Mouse (Mus musculus) heart, adult 2 months (tissue): ENCODE measurements around the gene Ppme1. TPM values are rescaled to one million over a fixed set of nuclear protein-coding genes. Genes with fewer than 3 reads are reported as not detected.

Source experiments
- DNase-seq, 2 experiments: peaks; one replicate each; pipeline ENCODE4 v3.0.0; 2021
- H3K27ac ChIP-seq: fragments of 200-600 bp; 2 replicates; pipeline ENCODE4 v1.8.1; 2022
- H3K27me3 ChIP-seq: fragments of 200-500 bp; 2 replicates; pipeline ENCODE4 v1.6.1; 2012; ENCODE audit warnings: mild to moderate bottlenecking, low read length, inconsistent platforms, mixed read lengths; ENCODE audit not compliant: control insufficient read depth, insufficient read depth
- H3K36me3 ChIP-seq: fragments of 200-500 bp; 2 replicates; pipeline ENCODE4 v1.6.1; 2012; ENCODE audit warnings: low read length, inconsistent platforms; ENCODE audit not compliant: control insufficient read depth, insufficient read depth
- H3K4me1 ChIP-seq: fragments of 200-500 bp; 2 replicates; pipeline ENCODE4 v1.6.1; 2011; ENCODE audit warnings: low read length; ENCODE audit not compliant: control insufficient read depth, insufficient read depth
- H3K4me3 ChIP-seq: fragments of 200-600 bp; 2 replicates; pipeline ENCODE4 v1.8.1; 2022
- H3K79me2 ChIP-seq: fragments of 200-500 bp; replicated peaks from 2 replicates; pipeline ENCODE4 v1.6.1; 2012; ENCODE audit warnings: mild to moderate bottlenecking, inconsistent platforms, low read length, moderate library complexity, mixed read lengths; ENCODE audit not compliant: control insufficient read depth, insufficient read depth
- H3K9ac ChIP-seq: fragments of 200-500 bp; 2 replicates; pipeline ENCODE4 v1.6.1; 2012; ENCODE audit warnings: low read depth, mild to moderate bottlenecking, control low read depth, inconsistent platforms, low read length, mixed read lengths
- CTCF ChIP-seq: fragments of 200-600 bp; IDR thresholded peaks from 2 replicates; pipeline ENCODE4 v1.8.1; 2022; ENCODE audit warnings: antibody characterized with exemption, mild to moderate bottlenecking, moderate library complexity
- EP300 ChIP-seq: fragments of 200-500 bp; IDR thresholded peaks from 2 replicates; pipeline ENCODE4 v1.6.1; 2011; ENCODE audit warnings: low read depth, low read length, control low read depth; ENCODE audit not compliant: insufficient read depth
- POLR2A ChIP-seq: fragments of 200-500 bp; IDR thresholded peaks from 2 replicates; pipeline ENCODE4 v1.6.1; 2011; ENCODE audit warnings: mild to moderate bottlenecking, low read depth, low read length, control low read depth; ENCODE audit not compliant: insufficient read depth
- WGBS: fragments of 180-500 bp; shearing (Covaris S2); methylation state at CpG from one replicate; pipeline ENCODE4 v1.1.7; 2018; 5-methylcytosine and 5-hydroxymethylcytosine counted together
- intact Hi-C: fragments of 180-260 bp; cut with DNase I; formaldehyde crosslinking; loops from one replicate; pipeline ENCODE4 v1.15.1; 2025
- polyA plus RNA-seq: library from polyadenylated mRNA; depleted of rRNA; stranded (reverse); fragments of >200 nt; gene quantifications from 2 replicates; pipeline ENCODE4 v1.2.3, GENCODE M21; 2012
- total RNA-seq, 2 experiments: library from RNA; stranded (reverse); gene quantifications; 2 replicates each; pipeline ENCODE4 v1.2.3; 2021

Ppme1 gene
- total and polyA plus RNA-seq, 3 experiments = 32.5 to 80.7 (median 35.8) TPM

DNA sequence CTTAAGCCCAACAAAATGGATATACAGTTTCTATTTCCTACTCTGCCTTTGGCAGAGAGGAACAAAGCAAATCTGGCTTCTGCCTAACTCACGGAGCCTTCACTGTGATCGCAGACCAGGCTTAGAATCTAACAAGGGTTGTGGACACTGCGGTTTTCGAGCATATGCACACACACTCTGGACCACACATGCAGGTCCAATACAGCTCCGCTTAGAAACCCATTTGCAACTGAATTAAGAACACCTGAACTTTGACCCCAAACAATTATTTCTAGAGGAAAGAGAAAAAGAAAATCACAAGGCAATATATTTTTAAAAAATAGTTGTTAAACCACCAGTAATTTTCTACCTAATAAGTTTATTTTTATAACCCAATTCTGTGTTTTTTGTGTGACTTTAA is 15.8 kb downstream of the Ppme1 start:
- intact Hi-C loops = no loop called here
- no peaks in the 10 kb centered on the region for H3K27me3 ChIP-seq
- TF ChIP-seq POLR2A (no peak), CTCF (no peak), EP300 (no peak)
- H3K36me3 ChIP-seq = peaks cover 3% of the 10 kb centered on the region
- no peak overlapping the region for H3K27ac ChIP-seq
- no peaks in the 10 kb centered on the region for H3K79me2 ChIP-seq
- H3K4me3 ChIP-seq = no peak overlapping the region
- peaks cover 2% of the 10 kb centered on the region for H3K4me1 ChIP-seq
- WGBS = 80% methylated on average over 5 of the region's 5 CpGs
- H3K9ac ChIP-seq = no peak overlapping the region
- no peak for DNase-seq

DNA sequence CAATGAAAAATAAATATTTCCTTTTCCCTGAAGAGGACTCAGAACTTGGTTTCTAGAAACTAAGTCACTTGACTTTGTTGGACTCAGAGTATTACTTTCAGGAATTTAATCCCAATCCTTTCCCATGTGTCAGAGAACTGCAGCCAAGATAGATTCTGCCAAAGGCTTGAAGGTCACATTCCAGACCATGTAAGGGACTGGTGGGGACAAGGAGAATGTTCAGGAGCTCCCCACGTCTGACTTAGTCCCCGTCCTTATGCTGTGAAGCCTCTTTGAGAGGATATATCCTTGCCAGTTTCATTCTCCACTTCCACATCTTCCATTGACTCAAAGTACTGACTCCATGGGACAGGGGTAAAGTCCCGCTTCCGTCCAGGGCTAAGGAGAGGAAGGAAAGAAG is 17.1 kb downstream of the Ppme1 start:
- Histone ChIP-seq H3K27ac (peak overlapping the region; percentile 47), H3K4me1 (peaks cover 2% of the 10 kb centered on the region), H3K36me3 (peaks cover 3% of the 10 kb centered on the region), H3K79me2 (no peaks in the 10 kb centered on the region), H3K27me3 (no peaks in the 10 kb centered on the region), H3K4me3 (no peak overlapping the region), H3K9ac (no peak overlapping the region)
- DNase-seq = peak in 1 of 2 experiments; percentile 11
- 56% methylated on average over 4 of the region's 4 CpGs for WGBS
- intact Hi-C loops = no loop called here
- TF ChIP-seq POLR2A (no peak), EP300 (no peak), CTCF (no peak)

DNA sequence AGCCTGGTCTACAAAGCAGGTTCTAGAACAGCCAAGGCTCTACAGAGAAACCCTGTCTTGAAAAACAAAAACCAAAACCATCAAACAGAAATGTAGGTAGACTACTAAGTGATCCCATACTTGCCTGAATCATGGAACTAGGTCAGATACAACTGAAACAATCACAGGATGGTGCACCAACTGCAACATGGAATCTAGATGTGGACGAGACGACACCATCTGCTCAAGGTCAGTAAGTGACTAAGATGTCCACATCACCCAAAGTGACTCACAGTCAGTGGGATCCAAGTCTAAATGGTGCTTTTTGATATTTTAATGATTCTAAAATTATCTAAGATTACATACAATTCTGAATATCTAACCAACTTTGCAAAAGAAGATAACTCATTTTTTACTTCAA is 36.2 kb downstream of the Ppme1 start:
- TF ChIP-seq POLR2A = no peak
- TF ChIP-seq EP300 = no peak
- no peak for TF ChIP-seq CTCF
- intact Hi-C loops = no loop called here
- H3K36me3 ChIP-seq = no peaks in the 10 kb centered on the region; the same call in 1 of the 2 replicates
- H3K79me2 ChIP-seq = no peaks in the 10 kb centered on the region
- no peaks in the 10 kb centered on the region for H3K27me3 ChIP-seq
- no peak for DNase-seq
- no peak overlapping the region for H3K4me3 ChIP-seq
- H3K27ac ChIP-seq = no peak overlapping the region
- 95% methylated on average over 2 of the region's 2 CpGs for WGBS
- H3K9ac ChIP-seq = no peak overlapping the region
- H3K4me1 ChIP-seq = no peaks in the 10 kb centered on the region

DNA sequence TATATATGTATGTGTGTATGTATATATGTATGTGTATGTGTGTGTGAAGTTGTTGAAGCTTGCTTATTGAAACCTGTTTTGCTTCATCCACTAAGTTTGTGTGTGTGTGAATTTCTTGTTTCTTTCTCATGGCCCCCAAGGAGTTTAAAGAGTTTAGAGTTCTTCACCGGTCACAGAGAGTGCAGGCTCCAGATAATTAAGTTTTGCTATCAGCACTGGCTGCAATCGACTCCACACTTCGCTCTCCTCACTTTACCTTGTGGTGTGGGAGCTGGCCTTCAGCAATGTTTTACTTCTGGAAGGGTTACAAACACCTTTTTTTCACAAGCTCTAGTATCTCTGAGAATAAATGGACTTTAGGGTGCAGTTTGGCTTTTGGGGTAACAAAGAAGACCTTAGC is 40.8 kb downstream of the Ppme1 start:
- Histone ChIP-seq H3K27ac (no peak overlapping the region), H3K79me2 (no peaks in the 10 kb centered on the region), H3K27me3 (no peaks in the 10 kb centered on the region), H3K9ac (no peak overlapping the region), H3K4me1 (no peaks in the 10 kb centered on the region), H3K4me3 (no peak overlapping the region), H3K36me3 (no peaks in the 10 kb centered on the region)
- intact Hi-C loops = no loop called here
- no peak for DNase-seq
- no peak for TF ChIP-seq POLR2A
- no peak for TF ChIP-seq CTCF
- TF ChIP-seq EP300 = no peak
- WGBS = 80% methylated on average over 3 of the region's 3 CpGs

DNA sequence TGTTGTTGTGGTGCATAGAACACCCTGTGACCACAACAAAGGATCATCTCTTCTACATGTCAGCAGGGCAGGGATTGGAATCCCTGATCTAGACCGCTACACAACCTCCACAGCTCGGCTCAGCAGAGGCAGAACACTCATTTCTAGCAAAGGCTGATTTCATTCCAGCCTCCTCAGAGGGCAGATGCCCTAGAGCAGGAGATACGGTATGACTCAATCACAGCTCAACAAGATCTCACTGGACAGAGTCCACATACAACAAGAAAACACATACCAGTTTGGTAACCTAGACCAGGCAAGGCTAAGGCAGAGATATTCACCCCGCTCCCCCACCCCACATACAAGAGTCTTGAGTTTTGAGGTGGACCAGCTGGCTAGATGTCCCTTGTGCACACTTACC is 43.5 kb downstream of the Ppme1 start:
- Histone ChIP-seq H3K4me3 (no peak overlapping the region), H3K27me3 (no peaks in the 10 kb centered on the region), H3K9ac (no peak overlapping the region), H3K4me1 (no peaks in the 10 kb centered on the region), H3K79me2 (no peaks in the 10 kb centered on the region), H3K36me3 (no peaks in the 10 kb centered on the region), H3K27ac (no peak overlapping the region)
- TF ChIP-seq POLR2A (no peak), CTCF (no peak), EP300 (no peak)
- WGBS = 75% methylated on average over 4 of the region's 4 CpGs
- intact Hi-C loops = no loop called here
- no peak for DNase-seq

- no peaks in the 10 kb centered on the region for H3K79me2 ChIP-seq
- no peak for DNase-seq
- no peak overlapping the region for H3K4me3 ChIP-seq
- H3K4me1 ChIP-seq = no peaks in the 10 kb centered on the region
- TF ChIP-seq CTCF (no peak), EP300 (no peak), POLR2A (no peak)
- no peaks in the 10 kb centered on the region for H3K36me3 ChIP-seq
- 42% methylated on average over 7 of the region's 7 CpGs for WGBS
- no peaks in the 10 kb centered on the region for H3K27me3 ChIP-seq
- H3K9ac ChIP-seq = no peak overlapping the region
- intact Hi-C loops = no loop called here
- no peak overlapping the region for H3K27ac ChIP-seq
Observed at GRCm38 (mm10) chr7:100327514-100327913, 44.6 kb downstream of the Ppme1 start.

DNA sequence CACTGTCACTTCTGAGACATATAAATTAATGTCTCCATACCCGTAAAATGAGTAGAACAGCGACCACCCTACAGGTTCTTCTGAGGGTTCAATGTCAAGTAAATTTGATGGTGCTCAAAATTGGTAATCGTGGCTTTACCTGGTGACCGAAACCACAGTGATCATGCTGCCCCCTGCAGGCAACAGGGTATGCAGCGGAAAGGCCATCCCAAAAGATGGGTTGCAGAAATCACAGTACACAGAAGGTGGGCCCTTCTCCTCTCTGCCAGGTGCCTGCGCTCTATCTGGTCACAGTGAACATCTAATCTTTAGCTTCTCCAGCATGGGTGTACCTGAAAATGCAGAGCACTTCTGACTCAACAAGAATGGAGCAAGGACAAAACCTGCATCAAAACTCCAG is 46.6 kb downstream of the Ppme1 start:
- H3K27me3 ChIP-seq = no peaks in the 10 kb centered on the region
- no peaks in the 10 kb centered on the region for H3K36me3 ChIP-seq
- H3K79me2 ChIP-seq = no peaks in the 10 kb centered on the region
- TF ChIP-seq CTCF (peak; percentile 79), EP300 (no peak)
- intact Hi-C loops = no loop called here
- DNase-seq = peak in 1 of 2 experiments; percentile 39
- 78% methylated on average over 6 of the region's 6 CpGs for WGBS
- no peak overlapping the region for H3K9ac ChIP-seq
- H3K4me3 ChIP-seq = no peak overlapping the region
- H3K4me1 ChIP-seq = no peaks in the 10 kb centered on the region
- no peak overlapping the region for H3K27ac ChIP-seq
